Mouse (Mus musculus): Measurements from ENCODE around the gene Fam98b. TPM values are rescaled to one million over a fixed set of nuclear protein-coding genes. Genes with fewer than 3 reads are reported as not detected.

Gene Fam98b
- total RNA-seq, 2 experiments from 2014 or later = 20.6 to 41.9 TPM

DNA sequence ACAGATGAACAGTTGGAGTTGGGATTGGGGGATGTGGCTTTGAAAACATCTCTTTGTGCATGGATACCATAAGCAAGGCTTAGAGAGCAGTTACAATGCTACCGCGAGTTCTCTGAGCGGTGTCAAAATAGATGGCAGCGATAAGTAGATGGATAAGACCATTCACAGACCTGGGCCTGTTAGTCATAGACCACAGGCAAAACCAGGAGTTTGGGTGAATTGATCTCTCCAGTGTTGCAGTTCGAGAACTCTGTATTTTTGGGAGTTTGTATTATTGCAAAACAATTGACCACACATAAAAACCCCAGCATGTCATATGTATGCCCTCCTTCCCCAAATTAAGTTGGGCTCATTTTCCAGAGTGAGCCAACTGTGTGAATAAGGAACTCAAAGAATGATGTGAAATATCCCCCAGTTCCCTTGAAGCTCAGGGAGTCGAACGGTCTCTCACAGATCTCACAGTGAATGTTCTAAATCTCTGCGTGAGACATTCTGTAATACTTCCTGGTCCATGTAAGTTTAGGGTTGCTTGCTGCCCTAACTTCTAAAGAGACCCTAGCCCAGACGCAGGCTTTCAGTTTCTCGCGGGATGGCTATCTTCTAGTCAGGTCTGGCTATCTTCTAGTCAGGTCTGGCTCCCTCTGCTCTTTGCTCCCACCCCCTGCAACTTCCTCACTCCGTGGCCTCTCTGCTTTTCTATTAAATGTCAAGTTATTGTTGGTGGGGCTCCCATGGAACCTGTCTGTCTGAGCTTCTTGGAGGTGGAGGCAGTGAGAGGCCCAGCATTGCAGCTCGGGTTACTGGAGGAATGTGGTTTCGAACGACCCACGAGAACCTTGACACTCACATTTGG lies 50.3 kb downstream of the Fam98b start:
- no peak for ATAC-seq (replicated peaks; ENCODE audit: low FRiP score, low TSS enrichment, poor library complexity, severe bottlenecking)

DNA sequence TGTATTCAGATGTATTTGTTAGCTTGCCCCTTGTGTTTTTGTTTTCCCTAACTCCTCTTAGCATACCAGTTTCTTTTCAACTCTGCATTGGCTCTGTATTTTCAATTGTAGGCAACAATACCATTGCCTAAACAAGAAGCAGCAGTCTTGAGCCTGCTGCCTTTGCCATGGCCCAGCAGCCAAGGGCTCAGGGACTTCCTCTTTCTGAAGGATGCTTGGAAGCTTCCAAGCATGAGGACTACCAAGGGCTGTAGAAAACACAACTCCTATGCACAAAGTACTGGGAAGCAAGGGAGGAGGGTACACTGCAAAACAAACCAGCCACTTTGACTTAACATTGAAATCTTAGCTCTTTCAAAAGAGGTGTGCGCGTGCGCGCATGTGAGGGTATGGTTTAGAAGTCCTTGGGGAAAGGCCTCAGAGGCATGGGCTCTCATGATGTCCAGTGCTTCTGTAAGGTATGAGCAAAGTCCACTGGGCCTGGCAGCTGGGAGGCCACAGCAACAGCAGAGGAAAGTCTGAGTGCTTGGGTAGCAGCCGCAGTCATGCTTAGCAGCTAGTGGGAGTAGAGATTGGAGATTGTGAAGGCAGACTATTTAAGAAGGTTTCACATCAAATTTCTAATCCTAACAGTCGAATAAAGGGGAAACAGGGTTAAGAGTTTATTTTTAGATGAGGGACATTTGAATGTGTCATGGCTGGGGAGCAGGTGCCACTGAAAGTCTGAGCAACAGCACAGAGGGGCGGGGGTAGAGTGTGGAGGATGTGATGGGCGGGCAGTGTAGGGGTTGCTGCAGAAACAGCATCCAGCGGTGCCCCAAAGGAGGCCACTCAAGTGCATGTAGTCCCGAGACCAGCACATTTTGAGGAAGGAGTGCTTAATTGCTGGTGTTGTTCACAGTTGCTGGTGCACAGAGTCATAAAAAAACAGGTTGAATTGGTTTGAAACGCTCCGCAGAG lies 54.1 kb downstream of the Fam98b start:
- no peak for ATAC-seq (replicated peaks; ENCODE audit: low FRiP score, low TSS enrichment, poor library complexity, severe bottlenecking)

DNA sequence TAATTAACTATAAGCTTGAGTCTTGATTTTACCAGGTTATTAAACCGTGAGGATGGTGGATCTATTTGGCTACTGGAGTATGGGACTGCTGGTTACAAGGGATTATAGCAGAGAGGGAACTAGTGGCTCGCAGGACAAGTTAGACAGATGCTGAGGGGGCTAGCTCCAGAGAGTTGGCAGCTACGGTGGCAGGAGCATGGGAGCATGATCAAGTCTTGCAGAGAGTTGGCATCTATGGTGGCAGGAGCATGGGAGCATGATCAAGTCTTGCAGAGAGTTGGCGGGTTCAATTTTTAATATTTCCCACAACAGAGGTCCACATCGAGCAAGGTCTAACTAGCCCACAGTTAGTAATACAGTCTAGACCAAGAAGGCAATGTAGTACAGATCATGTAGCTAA lies 55.4 kb downstream of the Fam98b start:
- no peak for ATAC-seq (replicated peaks; ENCODE audit: low FRiP score, low TSS enrichment, poor library complexity, severe bottlenecking)

DNA sequence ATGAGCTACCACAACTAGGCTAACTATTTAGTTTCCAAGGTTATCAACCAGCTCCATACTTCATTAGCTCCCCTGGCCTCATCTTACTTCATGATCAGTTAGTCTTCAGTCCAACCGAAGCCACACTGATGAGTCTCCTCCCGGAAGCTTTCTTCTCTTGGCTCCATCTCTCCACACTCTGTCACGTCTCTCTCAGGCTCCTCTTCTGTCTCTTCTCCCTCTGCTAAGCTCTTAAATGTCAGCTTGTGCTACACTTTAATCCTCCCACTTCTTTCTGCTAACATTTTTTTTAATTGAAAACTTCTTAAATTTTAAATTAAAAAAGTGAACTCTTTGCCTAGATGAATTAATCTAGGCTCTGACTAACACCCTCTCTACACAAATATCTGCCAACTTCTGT lies 58.4 kb downstream of the Fam98b start:
- ATAC-seq (replicated peaks; ENCODE audit: low FRiP score, low TSS enrichment, poor library complexity, severe bottlenecking) = no peak

DNA sequence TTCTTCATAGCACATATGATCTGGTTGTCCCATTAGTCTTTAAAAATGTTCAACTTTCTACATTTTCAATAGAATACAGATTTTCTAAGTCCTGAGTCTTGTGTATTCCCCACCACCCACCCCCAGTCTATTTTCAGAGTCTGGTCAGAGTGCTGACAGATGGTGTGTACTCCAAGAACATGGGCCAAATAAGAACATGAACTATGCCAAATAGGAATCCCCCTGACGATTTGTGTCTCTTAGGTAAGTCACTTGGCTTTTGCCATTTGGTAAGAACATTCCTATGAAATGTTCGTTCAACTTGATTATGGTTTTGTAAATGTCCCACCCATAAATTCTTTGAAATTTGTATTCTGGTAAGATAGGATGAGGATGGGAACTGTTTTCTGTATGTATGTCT lies 59.5 kb downstream of the Fam98b start:
- no peak for ATAC-seq (replicated peaks; ENCODE audit: low FRiP score, low TSS enrichment, poor library complexity, severe bottlenecking)

DNA sequence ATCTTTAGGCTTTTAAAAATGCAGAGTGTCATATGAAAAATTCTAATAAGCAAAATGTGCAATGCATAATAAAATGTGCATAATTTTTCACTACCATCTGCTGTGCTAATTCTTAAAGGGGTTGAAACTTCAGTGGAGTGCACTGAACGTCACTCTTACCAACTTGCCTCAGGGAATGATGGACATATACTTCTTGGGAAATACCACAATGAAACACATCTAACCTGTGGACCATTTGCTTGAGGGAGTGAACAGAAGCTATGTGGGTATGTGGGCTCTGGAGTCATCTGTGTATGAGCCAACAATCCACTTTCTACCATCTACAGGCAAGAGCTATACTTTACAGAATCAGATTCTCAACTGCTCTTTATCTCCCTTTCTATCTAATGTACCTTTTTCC lies 61.8 kb downstream of the Fam98b start:
- no peak for ATAC-seq (replicated peaks; ENCODE audit: low FRiP score, low TSS enrichment, poor library complexity, severe bottlenecking)

DNA sequence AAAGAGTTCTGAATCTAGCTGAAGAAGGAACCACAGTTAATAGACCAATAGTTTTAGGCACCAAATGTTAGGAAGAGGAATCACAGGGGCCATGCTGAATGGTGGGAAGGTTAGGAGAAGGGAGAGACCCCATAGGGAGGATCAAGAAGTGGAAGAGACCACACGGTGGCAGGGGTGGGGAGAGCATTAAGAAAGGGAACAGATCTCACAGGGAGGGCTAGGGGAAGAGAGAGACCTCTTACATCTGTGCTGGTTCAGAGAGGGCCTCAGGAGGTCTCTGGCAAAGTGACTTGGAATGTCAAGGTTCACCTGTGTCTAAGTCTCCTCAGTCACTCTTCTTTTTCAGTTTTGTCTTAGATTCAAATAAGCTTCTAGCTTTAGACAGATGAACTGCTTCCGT lies 62.5 kb downstream of the Fam98b start:
- no peak for ATAC-seq (replicated peaks; ENCODE audit: low FRiP score, low TSS enrichment, poor library complexity, severe bottlenecking)

DNA sequence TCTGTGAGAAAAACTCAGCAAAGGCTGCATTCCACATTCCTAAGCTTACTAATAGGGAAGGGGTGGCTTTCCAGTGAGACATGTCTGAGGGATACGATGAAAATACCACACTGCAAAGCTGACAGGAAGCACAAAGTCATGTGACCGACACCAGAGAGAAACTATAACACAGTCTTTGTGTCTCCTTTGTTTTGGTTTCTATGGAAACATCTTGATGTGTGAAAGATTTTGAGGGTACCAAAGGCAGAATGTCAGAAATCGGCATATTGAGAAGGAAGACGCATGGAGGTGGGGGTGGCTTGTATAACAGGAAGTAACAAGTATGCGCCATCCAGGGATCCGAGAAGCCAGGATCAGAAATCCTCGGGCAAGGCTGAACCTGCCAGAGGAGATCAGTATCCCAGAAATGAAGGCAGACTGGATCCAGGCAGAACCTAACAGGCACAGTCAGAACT lies 62.9 kb downstream of the Fam98b start:
- ATAC-seq (replicated peaks; ENCODE audit: low FRiP score, low TSS enrichment, poor library complexity, severe bottlenecking) = no peak

DNA sequence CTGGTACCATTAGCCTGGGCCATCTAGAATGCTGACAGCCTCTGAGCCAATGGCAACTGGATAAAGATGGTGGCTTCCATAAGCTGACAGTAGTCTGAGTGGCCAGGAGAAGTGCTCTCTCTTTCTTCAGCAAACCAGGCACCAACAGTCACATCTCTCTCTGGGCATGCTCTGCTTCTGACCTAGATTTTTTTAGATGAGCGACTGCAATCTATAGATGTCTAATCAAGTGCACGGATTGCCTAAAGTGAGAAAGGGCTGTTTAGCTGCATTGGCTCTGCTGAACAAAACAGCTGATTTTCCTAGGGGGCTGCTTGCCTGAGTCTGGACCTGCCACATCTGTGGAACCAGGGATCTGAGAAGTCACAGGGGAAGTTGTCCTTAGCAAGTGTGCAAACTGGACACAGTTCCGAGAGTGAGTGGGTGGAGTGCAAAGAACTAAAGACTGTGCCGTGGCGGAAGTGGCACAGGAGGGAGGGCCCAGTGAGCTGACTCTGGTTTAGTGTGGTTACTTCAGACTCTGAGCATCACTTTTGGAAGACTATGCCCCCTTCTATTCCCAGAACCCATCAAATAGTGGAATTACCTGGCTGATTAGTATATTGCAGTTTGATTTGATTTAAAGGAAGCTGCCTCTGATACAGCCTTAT lies 64.2 kb downstream of the Fam98b start:
- no peak for ATAC-seq (replicated peaks; ENCODE audit: low FRiP score, low TSS enrichment, poor library complexity, severe bottlenecking)

DNA sequence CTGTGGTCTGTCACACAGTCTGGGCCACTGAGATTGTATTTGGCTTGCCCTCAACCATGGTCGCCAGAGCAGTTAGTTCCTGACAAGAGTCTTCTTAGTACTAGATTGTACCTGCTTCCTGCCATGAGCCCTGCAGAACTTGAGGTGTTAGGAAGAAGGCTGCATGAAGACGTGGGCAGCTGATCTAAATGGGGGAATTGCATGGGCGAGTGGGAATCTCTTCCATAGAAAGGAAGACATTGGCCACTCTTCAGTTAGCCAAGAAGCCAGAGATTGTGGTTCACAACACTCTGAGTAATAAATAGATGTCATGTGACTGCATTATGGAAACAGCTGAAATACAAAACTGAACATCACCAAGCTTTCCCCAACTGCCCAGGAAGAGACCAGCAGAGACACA lies 69.5 kb downstream of the Fam98b start:
- ATAC-seq (replicated peaks; ENCODE audit: low FRiP score, low TSS enrichment, poor library complexity, severe bottlenecking) = no peak

Other genes starting within 250 kb of the Fam98b start
- gene Spred1, start 128.4 kb upstream of the Fam98b start, total RNA-seq (2014; fragmentation: Nextera tagmentation) = 17.9 and 23.3 TPM in 2 replicates
- 25.8 and 43.1 TPM in 2 replicates for gene Spred1, start 128.4 kb upstream of the Fam98b start, total RNA-seq (2017)
- gene Rasgrp1, start 93.3 kb downstream of the Fam98b start, total RNA-seq (2014; fragmentation: Nextera tagmentation) = 2.5 and 8.3 TPM in 2 replicates
- 1.6 TPM in 1 of 2 replicates, not detected in the other for gene Rasgrp1, start 93.3 kb downstream of the Fam98b start, total RNA-seq (2017)

All from megakaryocyte-erythroid progenitor cell, adult 5-6 weeks (primary cell).